Mouse (Mus musculus) heart, embryonic 12.5 days (tissue): ENCODE data around the gene Nufip2. TPM values are rescaled to one million over a fixed set of nuclear protein-coding genes. Genes with fewer than 3 reads are reported as not detected.

Experiments used
- ATAC-seq: fragments of 200-750 bp; cut with Nextera tagmentation; 2 replicates; pipeline ENCODE4 v1.8.0; 2017; ENCODE audit warnings: moderate TSS enrichment, moderate library complexity; ENCODE audit not compliant: insufficient number of reproducible peaks, low FRiP score
- H3K27ac ChIP-seq: fragments of 300-500 bp; sonication (generic); 2 replicates; pipeline ENCODE4 v1.5.1; 2016; ENCODE audit warnings: mild to moderate bottlenecking, moderate library complexity; ENCODE audit not compliant: poor library complexity, severe bottlenecking
- H3K27me3 ChIP-seq: fragments of 300-500 bp; sonication (generic); replicated peaks from 2 replicates; pipeline ENCODE4 v1.6.1; 2016; ENCODE audit warnings: mild to moderate bottlenecking, moderate library complexity
- H3K36me3 ChIP-seq: fragments of 300-500 bp; sonication (generic); 2 replicates; pipeline ENCODE4 v1.6.1; 2016; ENCODE audit warnings: mild to moderate bottlenecking, moderate library complexity
- H3K4me1 ChIP-seq: fragments of 300-500 bp; sonication (generic); replicated peaks from 2 replicates; pipeline ENCODE4 v1.6.1; 2016; ENCODE audit warnings: mild to moderate bottlenecking
- H3K4me2 ChIP-seq: fragments of 300-500 bp; sonication (generic); 2 replicates; pipeline ENCODE4 v1.6.1; 2016; ENCODE audit warnings: mild to moderate bottlenecking, moderate library complexity
- H3K4me3 ChIP-seq: fragments of 300-500 bp; sonication (generic); 2 replicates; pipeline ENCODE4 v1.5.1; 2016; ENCODE audit warnings: mild to moderate bottlenecking
- H3K9ac ChIP-seq: fragments of 300-500 bp; sonication (generic); 2 replicates; pipeline ENCODE4 v1.6.1; 2016; ENCODE audit warnings: mild to moderate bottlenecking, moderate library complexity
- H3K9me3 ChIP-seq: fragments of 300-500 bp; sonication (generic); replicated peaks from 2 replicates; pipeline ENCODE4 v1.6.1; 2016; ENCODE audit warnings: mild to moderate bottlenecking, moderate library complexity
- WGBS: fragments of 180-500 bp; shearing (Covaris S2); methylation state at CpG from one replicate; pipeline ENCODE4 v1.1.7; 2016; 5-methylcytosine and 5-hydroxymethylcytosine counted together
- polyA plus RNA-seq: library from polyadenylated mRNA; unstranded; fragments of >200 nt; fragmentation: Nextera tagmentation; extraction: Ambion mirVana; gene quantifications from 2 replicates; pipeline ENCODE4 v1.2.1, GENCODE M21; 2016

Gene Nufip2
- polyA plus RNA-seq, 1 experiment from 2014 or later, result 4.4 TPM

GRCm38 (mm10) chr11:77771879-77772713 lies 86.1 kb downstream of the Nufip2 start:
- H3K9me3 ChIP-seq, result no peaks in the 10 kb centered on the region
- no peak overlapping the region for H3K4me3 ChIP-seq
- H3K27ac ChIP-seq, result peak overlapping the region; percentile 26; the same call in 1 of the 2 replicates
- H3K4me2 ChIP-seq, result no peak overlapping the region
- peaks cover 34% of the 10 kb centered on the region for H3K4me1 ChIP-seq
- no peak overlapping the region; the same call in 1 of the 2 replicates for H3K9ac ChIP-seq
- H3K36me3 ChIP-seq, result peaks cover under 1% of the 10 kb centered on the region
- peak; percentile 39; the same call in 1 of the 2 replicates for ATAC-seq
- no peaks in the 10 kb centered on the region for H3K27me3 ChIP-seq
- WGBS, result 36% methylated on average over 8 of the region's 8 CpGs

- Histone ChIP-seq H3K4me3 (no peak overlapping the region), H3K4me2 (no peak overlapping the region), H3K9ac (peak overlapping the region; percentile 44; the same call in 1 of the 2 replicates), H3K9me3 (no peaks in the 10 kb centered on the region), H3K27ac (peak overlapping the region; percentile 6; the same call in 1 of the 2 replicates), H3K4me1 (peaks cover 45% of the 10 kb centered on the region), H3K36me3 (peaks cover 13% of the 10 kb centered on the region), H3K27me3 (no peaks in the 10 kb centered on the region)
- ATAC-seq, result no peak
- 18% methylated on average over 9 of the region's 9 CpGs for WGBS
Measured at GRCm38 (mm10) chr11:77775701-77776400, 89.9 kb downstream of the Nufip2 start.

GRCm38 (mm10) chr11:77777436-77777835 lies 91.5 kb downstream of the Nufip2 start:
- Histone ChIP-seq H3K4me3 (no peak overlapping the region), H3K27me3 (no peaks in the 10 kb centered on the region), H3K9ac (no peak overlapping the region), H3K36me3 (peaks cover 13% of the 10 kb centered on the region), H3K27ac (no peak overlapping the region), H3K4me1 (peaks cover 53% of the 10 kb centered on the region), H3K4me2 (no peak overlapping the region), H3K9me3 (no peaks in the 10 kb centered on the region)
- WGBS, result 91% methylated on average over 17 of the region's 17 CpGs
- ATAC-seq, result no peak

GRCm38 (mm10) chr11:77777937-77778336 lies 92.0 kb downstream of the Nufip2 start:
- no peaks in the 10 kb centered on the region for H3K9me3 ChIP-seq

GRCm38 (mm10) chr11:77779240-77779639 lies 93.3 kb downstream of the Nufip2 start:
- no peaks in the 10 kb centered on the region for H3K27me3 ChIP-seq
- no peak overlapping the region for H3K4me2 ChIP-seq
- H3K27ac ChIP-seq, result no peak overlapping the region
- no peak for ATAC-seq
- no peaks in the 10 kb centered on the region for H3K9me3 ChIP-seq
- H3K4me3 ChIP-seq, result no peak overlapping the region
- WGBS, result 14% methylated on average over 1 of the region's 1 CpGs
- H3K4me1 ChIP-seq, result peaks cover 65% of the 10 kb centered on the region
- H3K36me3 ChIP-seq, result peaks cover 13% of the 10 kb centered on the region
- H3K9ac ChIP-seq, result no peak overlapping the region

More at GRCm38 (mm10) chr11:77777937-77778336, 92.0 kb downstream of the Nufip2 start:
- WGBS, result 90% methylated on average over 17 of the region's 17 CpGs
- no peak overlapping the region for H3K4me3 ChIP-seq
- no peak for ATAC-seq
- no peak overlapping the region for H3K9ac ChIP-seq
- H3K27ac ChIP-seq, result no peak overlapping the region
- no peaks in the 10 kb centered on the region for H3K27me3 ChIP-seq
- H3K36me3 ChIP-seq, result peaks cover 13% of the 10 kb centered on the region
- H3K4me1 ChIP-seq, result peaks cover 52% of the 10 kb centered on the region
- no peak overlapping the region for H3K4me2 ChIP-seq

GRCm38 (mm10) chr11:77781088-77781487 lies 95.1 kb downstream of the Nufip2 start:
- no peak for ATAC-seq
- 51% methylated on average over 7 of the region's 7 CpGs for WGBS

GRCm38 (mm10) chr11:77782104-77782815 lies 96.3 kb downstream of the Nufip2 start:
- Histone ChIP-seq H3K4me1 (peaks cover 75% of the 10 kb centered on the region), H3K9me3 (no peaks in the 10 kb centered on the region), H3K4me2 (no peak overlapping the region), H3K36me3 (peaks cover 11% of the 10 kb centered on the region), H3K9ac (no peak overlapping the region), H3K27me3 (no peaks in the 10 kb centered on the region), H3K4me3 (no peak overlapping the region), H3K27ac (no peak overlapping the region)
- ATAC-seq, result no peak
- 73% methylated on average over 7 of the region's 7 CpGs for WGBS

More at GRCm38 (mm10) chr11:77781088-77781487, 95.1 kb downstream of the Nufip2 start:
- peaks cover 13% of the 10 kb centered on the region for H3K36me3 ChIP-seq
- H3K4me2 ChIP-seq, result no peak overlapping the region
- no peak overlapping the region for H3K27ac ChIP-seq
- H3K27me3 ChIP-seq, result no peaks in the 10 kb centered on the region
- H3K9me3 ChIP-seq, result no peaks in the 10 kb centered on the region
- peaks cover 75% of the 10 kb centered on the region for H3K4me1 ChIP-seq
- no peak overlapping the region for H3K4me3 ChIP-seq
- H3K9ac ChIP-seq, result no peak overlapping the region

GRCm38 (mm10) chr11:77783211-77783746 lies 97.3 kb downstream of the Nufip2 start:
- WGBS, result 49% methylated on average over 10 of the region's 10 CpGs
- ATAC-seq, result no peak
- no peaks in the 10 kb centered on the region for H3K27me3 ChIP-seq
- H3K9ac ChIP-seq, result peak overlapping the region; percentile 6; the same call in 1 of the 2 replicates
- H3K4me2 ChIP-seq, result 0 out of 2 replicates have a peak overlapping the region, but pooled peaks have one; percentile 11
- no peak overlapping the region for H3K4me3 ChIP-seq
- no peaks in the 10 kb centered on the region for H3K9me3 ChIP-seq
- peaks cover under 1% of the 10 kb centered on the region for H3K36me3 ChIP-seq
- peaks cover 81% of the 10 kb centered on the region for H3K4me1 ChIP-seq
- peak overlapping the region; percentile 95 for H3K27ac ChIP-seq

- Histone ChIP-seq H3K4me3 (no peak overlapping the region), H3K27me3 (no peaks in the 10 kb centered on the region), H3K36me3 (no peaks in the 10 kb centered on the region), H3K9ac (peak overlapping the region; percentile 51; the same call in 1 of the 2 replicates), H3K4me2 (peak overlapping the region; percentile 44), H3K4me1 (peaks cover 76% of the 10 kb centered on the region), H3K9me3 (no peaks in the 10 kb centered on the region), H3K27ac (peak overlapping the region; percentile 95)
- no peak for ATAC-seq
- whole genome bisulfite sequencing, result 34% methylated on average over 18 of the region's 18 CpGs
Measured at GRCm38 (mm10) chr11:77783747-77784646, 98.0 kb downstream of the Nufip2 start.

- H3K9ac ChIP-seq, result no peak overlapping the region; the same call in 1 of the 2 replicates
- no peak for ATAC-seq
- WGBS, result 30% methylated on average over 9 of the region's 9 CpGs
- H3K36me3 ChIP-seq, result no peaks in the 10 kb centered on the region
- no peak overlapping the region for H3K4me3 ChIP-seq
- peak overlapping the region; percentile 95 for H3K27ac ChIP-seq
- peak overlapping the region; percentile 44 for H3K4me2 ChIP-seq
- H3K27me3 ChIP-seq, result no peaks in the 10 kb centered on the region
- H3K4me1 ChIP-seq, result peaks cover 72% of the 10 kb centered on the region
- H3K9me3 ChIP-seq, result no peaks in the 10 kb centered on the region
Measured at GRCm38 (mm10) chr11:77784894-77785293, 98.9 kb downstream of the Nufip2 start.
